Mouse (Mus musculus) left cerebral cortex, postnatal 4 days (tissue): ENCODE data around the gene Vmn1r40. TPM values are rescaled to one million over a fixed set of nuclear protein-coding genes. Genes with fewer than 3 reads are reported as not detected.
A peak's percentile ranks its signal among the peaks of the same experiment; 100 is the strongest.

Experiments
- DNase-seq: peaks from one replicate; pipeline ENCODE4 v3.0.0-alpha.2; 2022
- intact Hi-C: fragments of 180-260 bp; cut with DNase I; formaldehyde crosslinking; loops from one replicate; pipeline ENCODE4 v1.15.1; 2025
- total RNA-seq, 2 experiments: library from RNA; stranded (reverse); gene quantifications; 2 replicates each; pipeline ENCODE4 v1.2.3; 2021

Gene Vmn1r40
- total RNA-seq, result not detected

GRCm38 (mm10) chr6:89707240-89707639 lies at the start of gene Vmn1r40:
Gene Vmn1r40, plus strand, starts transcription at chr6:89707540.
- DNase-seq, result no peak
- intact Hi-C loops, result no loop called here

GRCm38 (mm10) chr6:89658342-89658741 lies 49.0 kb upstream of the Vmn1r40 start:
- intact Hi-C loops, result no loop called here
- DNase-seq, result no peak

- intact Hi-C loops, result no loop called here
- DNase-seq, result no peak
Observed at GRCm38 (mm10) chr6:89658931-89659330, 48.4 kb upstream of the Vmn1r40 start.

GRCm38 (mm10) chr6:89659692-89660423 lies 47.5 kb upstream of the Vmn1r40 start:
- peak; percentile 24 for DNase-seq
- intact Hi-C loops, result no loop called here

- no peak for DNase-seq
- intact Hi-C loops, result no loop called here
Observed at GRCm38 (mm10) chr6:89660490-89660889, 46.9 kb upstream of the Vmn1r40 start.

- intact Hi-C loops, result no loop called here
Observed at GRCm38 (mm10) chr6:89662521-89662920, 44.8 kb upstream of the Vmn1r40 start.

GRCm38 (mm10) chr6:89665155-89665554 lies 42.2 kb upstream of the Vmn1r40 start:
- intact Hi-C loops, result no loop called here
- DNase-seq, result no peak

More at GRCm38 (mm10) chr6:89662521-89662920, 44.8 kb upstream of the Vmn1r40 start:
- no peak for DNase-seq

- intact Hi-C loops, result no loop called here
- no peak for DNase-seq
Observed at GRCm38 (mm10) chr6:89665667-89666066, 41.7 kb upstream of the Vmn1r40 start.

- DNase-seq, result no peak
Observed at GRCm38 (mm10) chr6:89666976-89667375, 40.4 kb upstream of the Vmn1r40 start.

GRCm38 (mm10) chr6:89669556-89669955 lies 37.8 kb upstream of the Vmn1r40 start:
- intact Hi-C loops, result no loop called here
- DNase-seq, result no peak

More at GRCm38 (mm10) chr6:89666976-89667375, 40.4 kb upstream of the Vmn1r40 start:
- intact Hi-C loops, result no loop called here

- DNase-seq, result no peak
- intact Hi-C loops, result loop anchor here (10.0 kb wide), 2 partner anchors 653 to 753 kb away; partner anchors contain the start of genes Cfap100 and Chst13
Observed at GRCm38 (mm10) chr6:89671431-89671830, 35.9 kb upstream of the Vmn1r40 start.

GRCm38 (mm10) chr6:89672641-89673040 lies 34.7 kb upstream of the Vmn1r40 start:
- intact Hi-C loops, result loop anchor here (10.0 kb wide), 2 partner anchors 652 to 752 kb away; partner anchors contain the start of genes Cfap100 and Chst13
- DNase-seq, result peak; percentile 79

GRCm38 (mm10) chr6:89673135-89673780 lies 34.1 kb upstream of the Vmn1r40 start:
- intact Hi-C loops, result loop anchor here (10.0 kb wide), 2 partner anchors 652 to 752 kb away; partner anchors contain the start of genes Cfap100 and Chst13
- DNase-seq, result peak; percentile 77

GRCm38 (mm10) chr6:89678522-89678921 lies 28.8 kb upstream of the Vmn1r40 start:
- intact Hi-C loops, result loop anchor here (10.0 kb wide), 2 partner anchors 646 to 746 kb away; partner anchors contain the start of genes Cfap100 and Chst13
- DNase-seq, result no peak

- intact Hi-C loops, result loop anchor here (10.0 kb wide), 2 partner anchors 645 to 745 kb away; partner anchors contain the start of genes Cfap100 and Chst13
Observed at GRCm38 (mm10) chr6:89679291-89679835, 28.0 kb upstream of the Vmn1r40 start.

GRCm38 (mm10) chr6:89680155-89680554 lies 27.2 kb upstream of the Vmn1r40 start:
- DNase-seq, result peak; percentile 84
- intact Hi-C loops, result loop anchor here (10.0 kb wide), 1 partner anchor 895 kb away; no protein-coding TSS in a partner anchor

More at GRCm38 (mm10) chr6:89679291-89679835, 28.0 kb upstream of the Vmn1r40 start:
- peak; percentile 74 for DNase-seq

- intact Hi-C loops, result loop anchor here (10.0 kb wide), 1 partner anchor 891 kb away; no protein-coding TSS in a partner anchor
Observed at GRCm38 (mm10) chr6:89684231-89684630, 23.1 kb upstream of the Vmn1r40 start.

GRCm38 (mm10) chr6:89687100-89687499 lies 20.2 kb upstream of the Vmn1r40 start:
- intact Hi-C loops, result loop anchor here (10.0 kb wide), 1 partner anchor 888 kb away; no protein-coding TSS in a partner anchor
- DNase-seq, result no peak

More at GRCm38 (mm10) chr6:89684231-89684630, 23.1 kb upstream of the Vmn1r40 start:
- peak; percentile 27 for DNase-seq

- intact Hi-C loops, result no loop called here
Observed at GRCm38 (mm10) chr6:89706624-89707023, 716 bp upstream of the Vmn1r40 start.

GRCm38 (mm10) chr6:89718051-89718450 lies 10.7 kb downstream of the Vmn1r40 start:
- no peak for DNase-seq
- intact Hi-C loops, result no loop called here

More at GRCm38 (mm10) chr6:89706624-89707023, 716 bp upstream of the Vmn1r40 start:
- DNase-seq, result no peak

- no peak for DNase-seq
- intact Hi-C loops, result no loop called here
Observed at GRCm38 (mm10) chr6:89740466-89740865, 33.1 kb downstream of the Vmn1r40 start, which contains the start of gene Vmn1r41. Gene Vmn1r41, plus strand, starts transcription at chr6:89740766.
